Mouse (Mus musculus) MEL (cell line): ENCODE results near the gene Tcn2.

ENCODE experiments used
- CHD1 ChIP-seq: IDR thresholded peaks from 2 replicates; pipeline ENCODE4 v1.6.1; 2012; ENCODE audit warnings: low read depth, mild to moderate bottlenecking, inconsistent platforms, low read length, improper control_type of control experiment
- CTCF ChIP-seq, 3 experiments: IDR thresholded peaks in 2 of 3; conservative IDR thresholded peaks in 1 of 3; 2 replicates each; pipeline ENCODE4 v1.5.1; 2011 to 2012; ENCODE audit warnings: low read length in 3 of 3, low read depth in 2 of 3, mild to moderate bottlenecking in 2 of 3, improper control_type of control experiment in 1 of 3, inconsistent platforms in 1 of 3, mixed read lengths in 1 of 3, moderate library complexity in 1 of 3; ENCODE audit not compliant: control insufficient read depth in 1 of 3, insufficient read depth in 1 of 3, poor library complexity in 1 of 3, severe bottlenecking in 1 of 3
- GATA1 ChIP-seq: IDR thresholded peaks from 2 replicates; pipeline ENCODE4 v1.6.1; 2011; ENCODE audit warnings: low read depth, low read length, improper control_type of control experiment
- MAFK ChIP-seq: IDR thresholded peaks from 2 replicates; pipeline ENCODE4 v1.6.1; 2011; ENCODE audit warnings: low read depth, mild to moderate bottlenecking, low read length, improper control_type of control experiment, borderline replicate concordance
- MAZ ChIP-seq: IDR thresholded peaks from 2 replicates; pipeline ENCODE4 v1.6.1; 2012; ENCODE audit warnings: low read depth, mild to moderate bottlenecking, inconsistent platforms, low read length, improper control_type of control experiment
- MXI1 ChIP-seq: IDR thresholded peaks from 2 replicates; pipeline ENCODE4 v1.6.1; 2011; ENCODE audit warnings: mild to moderate bottlenecking, low read depth, low read length, improper control_type of control experiment
- POLR2A ChIP-seq, 2 experiments: IDR thresholded peaks; 2 replicates each; pipeline ENCODE4 v1.6.1; 2011 to 2012; ENCODE audit warnings: low read length in 2 of 2, mild to moderate bottlenecking in 2 of 2, control low read depth in 1 of 2, improper control_type of control experiment in 1 of 2, low read depth in 1 of 2, moderate library complexity in 1 of 2; ENCODE audit not compliant: control insufficient read depth in 1 of 2, insufficient read depth in 1 of 2, poor library complexity in 1 of 2
- ZMIZ1 ChIP-seq: IDR thresholded peaks from 2 replicates; pipeline ENCODE4 v1.6.1; 2012; ENCODE audit warnings: low read depth, mild to moderate bottlenecking, inconsistent platforms, low read length, improper control_type of control experiment, moderate library complexity

DNA sequence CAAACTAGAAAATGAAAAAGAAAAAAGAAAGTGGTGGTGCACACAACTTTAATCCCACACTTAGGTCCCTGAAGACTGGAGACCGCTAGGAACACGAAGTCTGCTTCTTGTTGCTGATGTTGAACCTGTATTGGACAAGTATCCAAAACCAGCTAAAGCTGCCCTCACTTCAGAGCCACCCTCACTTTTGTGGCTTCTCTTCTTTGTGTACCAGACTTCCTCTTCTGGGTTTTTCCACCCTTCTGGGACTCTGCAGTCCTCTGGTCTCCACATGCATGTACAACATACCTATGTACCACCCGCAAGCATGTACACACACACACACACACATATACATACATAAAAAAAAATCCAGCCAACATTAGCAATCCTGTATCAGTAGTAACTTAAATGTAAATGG, 48.2 kb downstream of the Tcn2 start:
- TF ChIP-seq CTCF (IDR thresholded peaks at IDR 0.05 in 2 of 3, conservative IDR thresholded peaks at IDR 0.05 in 1 of 3; ENCODE audit: control insufficient read depth in 1 of 3, insufficient read depth in 1 of 3, low read depth in 2 of 3, low read length in 3 of 3, poor library complexity in 1 of 3, severe bottlenecking in 1 of 3) (no peak), CHD1 (no peak), MAZ (no peak), MXI1 (no peak), POLR2A (IDR thresholded peaks at IDR 0.05; ENCODE audit: control insufficient read depth in 1 of 2, insufficient read depth in 1 of 2, low read depth in 1 of 2, low read length in 2 of 2, poor library complexity in 1 of 2) (no peak), MAFK (no peak), GATA1 (no peak), ZMIZ1 (no peak)
